Mouse (Mus musculus) ES-Bruce4 (cell line): ENCODE measurements at regions not wholly inside any gene's neighbourhood (a gene's known extent, or its start where the extent isn't known, plus 50 kb on each side); places are given as distances from the start of the nearest gene placed in this dataset.

Experiments used
- H3K27ac ChIP-seq: 2 replicates; pipeline ENCODE4 v1.5.1; 2012; ENCODE audit warnings: low read length, inconsistent platforms; ENCODE audit not compliant: insufficient read depth
- H3K27me3 ChIP-seq: 2 replicates; pipeline ENCODE4 v1.6.1; 2012; ENCODE audit warnings: mild to moderate bottlenecking, low read length, inconsistent platforms; ENCODE audit not compliant: control insufficient read depth, poor library complexity, insufficient read depth, severe bottlenecking
- H3K36me3 ChIP-seq: 2 replicates; pipeline ENCODE4 v1.6.1; 2012; ENCODE audit warnings: inconsistent platforms, mild to moderate bottlenecking, low read length, moderate library complexity; ENCODE audit not compliant: control insufficient read depth, poor library complexity, insufficient read depth, severe bottlenecking
- H3K4me1 ChIP-seq: one replicate; pipeline ENCODE4 v1.8.1; 2011; ENCODE audit warnings: low read length; ENCODE audit not compliant: control insufficient read depth, insufficient read depth
- H3K4me3 ChIP-seq: 2 replicates; pipeline ENCODE4 v1.5.1; 2011; ENCODE audit warnings: low read depth, mild to moderate bottlenecking, low read length
- H3K9ac ChIP-seq: 2 replicates; pipeline ENCODE4 v1.6.1; 2012; ENCODE audit warnings: low read depth, mild to moderate bottlenecking, inconsistent platforms; ENCODE audit not compliant: poor library complexity, severe bottlenecking
- H3K9me3 ChIP-seq: replicated peaks from 2 replicates; pipeline ENCODE4 v1.6.1; 2012; ENCODE audit warnings: mild to moderate bottlenecking, low read length, inconsistent platforms; ENCODE audit not compliant: control insufficient read depth, poor library complexity, insufficient read depth, severe bottlenecking
- CTCF ChIP-seq: IDR thresholded peaks from one replicate; pipeline ENCODE4 v1.8.1; 2011; ENCODE audit warnings: low read depth, low read length
- EP300 ChIP-seq: IDR thresholded peaks from 2 replicates; pipeline ENCODE4 v1.6.1; 2011; ENCODE audit warnings: low read depth, low read length; ENCODE audit not compliant: insufficient read depth
- POLR2A ChIP-seq: IDR thresholded peaks from one replicate; pipeline ENCODE4 v1.8.1; 2011; ENCODE audit warnings: low read length; ENCODE audit not compliant: insufficient read depth

DNA sequence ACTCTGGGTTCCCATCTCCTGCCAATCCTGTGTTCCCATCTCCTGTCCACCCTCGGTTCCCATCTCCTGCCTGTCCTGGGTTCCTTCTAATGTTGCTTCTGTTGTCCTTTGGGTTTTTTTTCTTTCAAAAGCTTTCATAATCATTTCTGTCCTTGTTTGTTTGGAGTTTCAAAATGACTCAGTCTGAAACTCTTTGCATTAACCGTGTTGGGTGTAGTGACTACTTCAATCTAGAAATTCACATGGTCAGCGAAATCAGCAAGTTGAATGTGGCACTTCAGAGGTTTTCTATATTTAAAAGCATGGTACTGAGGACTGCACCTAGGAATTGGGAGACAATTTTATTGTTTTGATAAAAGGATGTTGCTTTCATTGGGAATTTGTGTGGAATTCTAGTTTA is 280.7 kb downstream of the Gm5447 start:
- Histone ChIP-seq H3K9ac (no peak overlapping the region), H3K4me1 (no peaks in the 10 kb centered on the region), H3K36me3 (no peaks in the 10 kb centered on the region), H3K4me3 (no peak overlapping the region), H3K27ac (no peak overlapping the region), H3K9me3 (no peaks in the 10 kb centered on the region), H3K27me3 (no peaks in the 10 kb centered on the region)
- TF ChIP-seq EP300 (no peak), POLR2A (no peak), CTCF (no peak)

GRCm38 (mm10) chr13:31255506-31255905 is 281.5 kb downstream of the Gm5447 start:
- Histone ChIP-seq H3K27ac (no peak overlapping the region), H3K27me3 (no peaks in the 10 kb centered on the region), H3K9ac (no peak overlapping the region), H3K4me3 (no peak overlapping the region), H3K36me3 (no peaks in the 10 kb centered on the region), H3K4me1 (no peaks in the 10 kb centered on the region), H3K9me3 (no peaks in the 10 kb centered on the region)
- TF ChIP-seq CTCF (no peak), EP300 (no peak), POLR2A (no peak)

GRCm38 (mm10) chr13:31267865-31268264 is 288.1 kb upstream of the Foxq1 start:
- no peaks in the 10 kb centered on the region for H3K9me3 ChIP-seq
- H3K4me1 ChIP-seq = no peaks in the 10 kb centered on the region
- no peak overlapping the region for H3K4me3 ChIP-seq
- H3K36me3 ChIP-seq = no peaks in the 10 kb centered on the region
- H3K9ac ChIP-seq = no peak overlapping the region
- H3K27ac ChIP-seq = no peak overlapping the region
- TF ChIP-seq CTCF (no peak), EP300 (no peak)
- H3K27me3 ChIP-seq = no peaks in the 10 kb centered on the region; the same call in 1 of the 2 replicates

GRCm38 (mm10) chr13:31276005-31276644 is 279.8 kb upstream of the Foxq1 start:
- Histone ChIP-seq H3K36me3 (no peaks in the 10 kb centered on the region), H3K4me3 (no peak overlapping the region), H3K27me3 (no peaks in the 10 kb centered on the region), H3K9ac (no peak overlapping the region), H3K27ac (no peak overlapping the region), H3K9me3 (no peaks in the 10 kb centered on the region), H3K4me1 (no peaks in the 10 kb centered on the region)
- TF ChIP-seq POLR2A (no peak), CTCF (no peak), EP300 (no peak)

DNA sequence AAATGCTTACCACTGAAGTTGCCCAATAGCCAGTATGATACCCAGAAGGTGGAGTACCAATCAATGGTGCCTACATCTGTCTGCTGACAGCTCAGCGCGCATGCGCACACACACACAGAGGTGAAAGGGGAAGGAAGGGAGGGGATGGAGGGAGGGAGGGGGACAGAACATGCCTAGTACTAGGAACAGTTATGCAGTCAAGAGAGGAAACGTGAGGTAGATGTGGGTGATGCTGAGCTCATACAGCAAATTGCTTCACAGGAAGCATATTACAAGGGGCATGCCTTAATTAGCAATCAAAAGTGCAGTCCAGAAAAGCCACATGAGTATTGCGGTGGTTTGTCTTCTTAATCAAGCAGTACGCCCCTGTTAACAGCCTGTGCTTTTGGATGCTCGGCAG is 265.3 kb upstream of the Foxq1 start:
- Histone ChIP-seq H3K27me3 (no peaks in the 10 kb centered on the region), H3K4me3 (no peak overlapping the region), H3K4me1 (peaks cover 8% of the 10 kb centered on the region), H3K9ac (no peak overlapping the region), H3K36me3 (no peaks in the 10 kb centered on the region), H3K9me3 (no peaks in the 10 kb centered on the region), H3K27ac (no peak overlapping the region)
- TF ChIP-seq EP300 (no peak), CTCF (no peak), POLR2A (no peak)

DNA sequence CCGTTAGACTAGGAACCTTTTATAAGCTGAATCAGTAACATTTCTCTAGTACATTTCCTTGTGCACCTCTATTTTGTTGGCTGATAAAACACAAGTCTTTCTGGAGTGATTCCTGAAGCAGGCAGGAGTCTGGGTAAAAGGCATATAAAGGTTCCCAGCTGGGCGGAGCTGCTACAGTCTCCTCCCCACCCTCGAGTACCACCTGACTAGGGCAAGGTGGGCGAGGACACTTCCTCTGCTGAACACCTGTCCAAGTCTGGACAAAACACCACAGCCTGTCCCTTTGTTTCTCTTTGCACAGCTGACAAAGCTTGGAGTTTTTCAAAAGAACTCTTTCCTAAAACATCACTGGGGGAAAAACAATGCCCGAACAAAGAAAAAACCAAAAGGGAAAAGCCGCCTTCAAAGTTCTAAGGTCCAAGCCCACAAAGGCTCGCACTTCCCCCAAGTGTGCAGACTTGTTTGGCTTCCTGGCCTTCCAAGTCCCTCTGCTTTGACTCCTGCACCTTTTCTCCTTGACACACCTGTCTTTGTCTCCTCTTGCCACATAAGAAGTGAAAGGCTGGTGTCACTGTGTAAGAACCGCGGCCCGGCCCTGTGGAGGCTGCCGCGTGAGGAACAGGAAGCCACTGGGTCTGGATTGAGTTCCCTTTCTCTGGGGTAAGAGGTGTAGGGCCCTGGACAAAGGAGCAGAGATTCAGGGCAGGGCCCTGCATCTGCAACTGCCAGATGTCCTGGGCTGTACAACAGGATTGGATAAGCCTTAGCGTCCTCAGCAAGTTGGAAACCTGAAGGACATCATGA is 263.1 kb upstream of the Foxq1 start:
- Histone ChIP-seq H3K9ac (no peak overlapping the region), H3K36me3 (no peaks in the 10 kb centered on the region), H3K27ac (peak overlapping the region; percentile 90), H3K9me3 (no peaks in the 10 kb centered on the region), H3K4me3 (no peak overlapping the region), H3K4me1 (peaks cover 8% of the 10 kb centered on the region), H3K27me3 (no peaks in the 10 kb centered on the region)
- no peak for TF ChIP-seq POLR2A
- peak; percentile 86 for TF ChIP-seq EP300
